ENCODE assay signal across 8 mouse cellular contexts in the genomic region with DNA sequence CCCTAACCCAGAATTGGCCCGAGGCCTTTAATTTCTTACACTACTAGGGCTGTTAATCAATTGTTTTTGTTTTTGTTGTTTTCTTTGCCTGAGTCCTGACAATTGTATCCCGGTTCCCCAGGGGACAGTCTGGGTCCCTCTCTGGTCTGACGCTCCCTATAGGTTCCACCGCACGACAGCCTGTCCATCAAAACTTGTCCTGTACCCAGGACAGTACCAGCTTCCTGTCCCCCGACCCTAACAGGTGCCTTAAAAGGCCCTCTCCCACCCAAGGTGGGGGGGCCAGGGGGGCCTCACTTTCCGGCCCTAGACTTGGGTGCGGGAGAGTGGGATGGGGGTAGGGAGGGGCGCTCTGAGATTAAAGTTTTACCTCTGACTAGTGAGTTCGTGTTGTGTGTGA. TPM values are rescaled to one million over a fixed set of nuclear protein-coding genes. Genes with fewer than 3 reads are reported as not detected.
DNase-seq lines count a peak whose midpoint lies in the region; ATAC-seq and TF ChIP-seq lines count a peak whose summit lies in the region.

No protein-coding gene starts in this region.

- peak overlapping the region; percentile 94 for H3K27ac ChIP-seq in heart, embryonic 16.5 days (ENCODE audit: low read length)
- peak overlapping the region; percentile 86 for H3K27ac ChIP-seq in hindbrain, embryonic 11.5 days (ENCODE audit: low read depth, low read length)
- peak overlapping the region; percentile 90 for H3K27ac ChIP-seq in midbrain, embryonic 12.5 days (replicated peaks)

- peak overlapping the region; percentile 79 for H3K9ac ChIP-seq in heart, embryonic 16.5 days (ENCODE audit: low read length)
- H3K9ac ChIP-seq in hindbrain, embryonic 11.5 days (ENCODE audit: low read depth, low read length) = peak overlapping the region; percentile 69
- peak overlapping the region; percentile 69 for H3K9ac ChIP-seq in midbrain, embryonic 12.5 days (replicated peaks)

- H3K4me2 ChIP-seq in heart, embryonic 16.5 days (ENCODE audit: low read depth, low read length) = peak overlapping the region; percentile 94
- peak overlapping the region; percentile 64 for H3K4me2 ChIP-seq in hindbrain, embryonic 11.5 days (replicated peaks; ENCODE audit: low read depth, low read length)
- H3K4me2 ChIP-seq in midbrain, embryonic 12.5 days (replicated peaks) = peak overlapping the region; percentile 77

- H3K36me3 ChIP-seq in heart, embryonic 16.5 days (ENCODE audit: control insufficient read depth, insufficient read depth) = no peaks in the 10 kb centered on the region
- peaks cover 74% of the 10 kb centered on the region for H3K36me3 ChIP-seq in G1E (replicated peaks)
- no peaks in the 10 kb centered on the region; the same call in 1 of the 2 replicates for H3K36me3 ChIP-seq in hindbrain, embryonic 11.5 days (ENCODE audit: control insufficient read depth, insufficient read depth, low read length)
- peaks cover 18% of the 10 kb centered on the region for H3K36me3 ChIP-seq in midbrain, embryonic 12.5 days

- intact Hi-C loops in heart, postnatal 36 days (cut with DNase I) = loop anchor here (2.0 to 5.0 kb wide), 2 partner anchors 14 to 42 kb away; a partner anchor contains a TSS

- WGBS in heart, embryonic 16.5 days = 39% methylated on average over 10 of the region's 10 CpGs
- 47% methylated on average over 10 of the region's 10 CpGs for WGBS in hindbrain, embryonic 11.5 days
- 42% methylated on average over 10 of the region's 10 CpGs for WGBS in midbrain, embryonic 12.5 days

- ATAC-seq in heart, embryonic 16.5 days (replicated peaks; ENCODE audit: extremely low read depth, insufficient read depth, low FRiP score) = 0 out of 2 replicates have a peak, but pooled peaks have one; percentile 0
- no peak for ATAC-seq in G1E (ENCODE audit: extremely low read depth, insufficient number of reproducible peaks, low FRiP score, poor library complexity, severe bottlenecking)
- 0 out of 2 replicates have a peak, but pooled peaks have one; percentile 17 for ATAC-seq in hindbrain, embryonic 11.5 days (ENCODE audit: low FRiP score)
- no peak for ATAC-seq in midbrain, embryonic 12.5 days (ENCODE audit: low FRiP score, low read depth)

- TF ChIP-seq CTCF in G1E (IDR thresholded peaks at IDR 0.05; ENCODE audit: low read depth, low read length) = no peak

- peaks cover 39% of the 10 kb centered on the region for H3K4me1 ChIP-seq in heart, embryonic 16.5 days (ENCODE audit: control insufficient read depth, insufficient read depth, low read length)
- peaks cover 89% of the 10 kb centered on the region for H3K4me1 ChIP-seq in G1E (ENCODE audit: insufficient read depth, low read depth, low read length)
- peaks cover 16% of the 10 kb centered on the region for H3K4me1 ChIP-seq in hindbrain, embryonic 11.5 days (replicated peaks; ENCODE audit: control insufficient read depth, insufficient read depth, low read length)
- peaks cover 60% of the 10 kb centered on the region for H3K4me1 ChIP-seq in midbrain, embryonic 12.5 days

- H3K9me3 ChIP-seq in heart, embryonic 16.5 days (replicated peaks; ENCODE audit: control insufficient read depth, low read length) = no peaks in the 10 kb centered on the region
- H3K9me3 ChIP-seq in G1E (replicated peaks) = peaks cover 11% of the 10 kb centered on the region
- H3K9me3 ChIP-seq in hindbrain, embryonic 11.5 days (ENCODE audit: control insufficient read depth, low read length) = no peaks in the 10 kb centered on the region
- H3K9me3 ChIP-seq in midbrain, embryonic 12.5 days = no peaks in the 10 kb centered on the region

- no peaks in the 10 kb centered on the region for H3K27me3 ChIP-seq in heart, embryonic 16.5 days (ENCODE audit: control insufficient read depth, insufficient read depth, low read length)
- H3K27me3 ChIP-seq in G1E (ENCODE audit: insufficient read depth, low read length) = no peaks in the 10 kb centered on the region
- no peaks in the 10 kb centered on the region for H3K27me3 ChIP-seq in hindbrain, embryonic 11.5 days (ENCODE audit: control insufficient read depth, insufficient read depth, low read length)
- no peaks in the 10 kb centered on the region for H3K27me3 ChIP-seq in midbrain, embryonic 12.5 days

- no peak for DNase-seq in heart, postnatal 36 days
- DNase-seq in G1E (ENCODE audit: low spot score) = no peak
- no peak for DNase-seq in hindbrain, embryonic 11.5 days (ENCODE audit: low spot score)
- DNase-seq in c-Kit-positive CD71-positive TER-119-positive erythroid progenitor cells, embryonic 14.5 days (ENCODE audit: low spot score) = no peak
- DNase-seq in frontal cortex, postnatal 14 days (ENCODE audit: low spot score in 2 of 2) = no peak
- DNase-seq in gastrocnemius, adult 8-10 months (ENCODE audit: low spot score in 2 of 2) = no peak

- peak overlapping the region; percentile 60 for H3K4me3 ChIP-seq in heart, embryonic 16.5 days (ENCODE audit: low read length)
- peak overlapping the region; percentile 62; the same call in 1 of the 2 replicates for H3K4me3 ChIP-seq in G1E (ENCODE audit: low read depth, low read length)
- peak overlapping the region; percentile 42 for H3K4me3 ChIP-seq in hindbrain, embryonic 11.5 days (ENCODE audit: low read depth, low read length)
- peak overlapping the region; percentile 46 for H3K4me3 ChIP-seq in midbrain, embryonic 12.5 days

RNA-seq across cellular contexts. Expression of a gene that starts 1.9 kb away (rescaled TPM):
- polyA plus RNA-seq in heart, embryonic 16.5 days (2015; fragmentation: Nextera tagmentation; extraction: Ambion mirVana) = 27.7 and 28.0 TPM in 2 replicates
- 10 to 100 TPM; 18.6 to 21.1 TPM for total RNA-seq in heart, postnatal 36 days (2021)
- 20.5 and 35.8 TPM in 2 replicates for total RNA-seq in G1E (2014; fragmentation: Nextera tagmentation)
- total RNA-seq in G1E (2017) = 28.2 and 36.2 TPM in 2 replicates
- 33.0 and 35.9 TPM in 2 replicates for polyA plus RNA-seq in G1E (2012)
- polyA plus RNA-seq in hindbrain, embryonic 11.5 days (2014; fragmentation: Nextera tagmentation; extraction: Ambion mirVana) = 26.3 and 27.6 TPM in 2 replicates
- 36.4 and 44.0 TPM in 2 replicates for polyA plus RNA-seq in midbrain, embryonic 12.5 days (2016; fragmentation: Nextera tagmentation; extraction: Ambion mirVana)
- 10 to 100 TPM; 21.2 to 23.9 (median 22.4) TPM for total RNA-seq in gastrocnemius, adult 8-10 months (2022)

RNA-seq across cellular contexts. Expression of a gene that starts 6.2 kb away (rescaled TPM):
- polyA plus RNA-seq in heart, embryonic 16.5 days (2015; fragmentation: Nextera tagmentation; extraction: Ambion mirVana) = 60.5 and 62.3 TPM in 2 replicates
- 10 to 100 TPM; 58.1 to 59.1 TPM for total RNA-seq in heart, postnatal 36 days (2021)
- total RNA-seq in G1E (2014; fragmentation: Nextera tagmentation) = 32.3 and 33.5 TPM in 2 replicates
- 25.7 and 33.5 TPM in 2 replicates for total RNA-seq in G1E (2017)
- 65.4 and 75.7 TPM in 2 replicates for polyA plus RNA-seq in G1E (2012)
- 60.9 and 65.5 TPM in 2 replicates for polyA plus RNA-seq in hindbrain, embryonic 11.5 days (2014; fragmentation: Nextera tagmentation; extraction: Ambion mirVana)
- polyA plus RNA-seq in midbrain, embryonic 12.5 days (2016; fragmentation: Nextera tagmentation; extraction: Ambion mirVana) = 97.5 and 101 TPM in 2 replicates
- total RNA-seq in gastrocnemius, adult 8-10 months (2022) = 10 to 100 TPM; 58.9 to 71.3 (median 63.3) TPM

RNA-seq across cellular contexts. Expression of a gene that starts 6.2 kb away (rescaled TPM):
- 103 and 104 TPM in 2 replicates for polyA plus RNA-seq in heart, embryonic 16.5 days (2015; fragmentation: Nextera tagmentation; extraction: Ambion mirVana)
- total RNA-seq in heart, postnatal 36 days (2021) = 10 to 100 TPM; 73.6 to 75.4 TPM
- total RNA-seq in G1E (2014; fragmentation: Nextera tagmentation) (13.3 and 14.4 TPM in 2 replicates), G1E (2017) (23.7 and 32.5 TPM in 2 replicates)
- polyA plus RNA-seq in G1E (2012) = 290 and 566 TPM in 2 replicates
- polyA plus RNA-seq in hindbrain, embryonic 11.5 days (2014; fragmentation: Nextera tagmentation; extraction: Ambion mirVana) = 31.7 and 38.0 TPM in 2 replicates
- 92.0 and 99.2 TPM in 2 replicates for polyA plus RNA-seq in midbrain, embryonic 12.5 days (2016; fragmentation: Nextera tagmentation; extraction: Ambion mirVana)
- 100 to 1,000 TPM; 139 to 158 (median 141) TPM for total RNA-seq in gastrocnemius, adult 8-10 months (2022)

RNA-seq across cellular contexts. Expression of a gene that starts 14.6 kb away (rescaled TPM):
- 210 and 269 TPM in 2 replicates for polyA plus RNA-seq in heart, embryonic 16.5 days (2015; fragmentation: Nextera tagmentation; extraction: Ambion mirVana)
- 100 to 1,000 TPM; 158 to 183 TPM for total RNA-seq in heart, postnatal 36 days (2021)
- total RNA-seq in G1E (2014; fragmentation: Nextera tagmentation) = 65.9 and 75.4 TPM in 2 replicates
- total RNA-seq in G1E (2017) = 27.2 and 33.2 TPM in 2 replicates
- 145 and 150 TPM in 2 replicates for polyA plus RNA-seq in G1E (2012)
- polyA plus RNA-seq in hindbrain, embryonic 11.5 days (2014; fragmentation: Nextera tagmentation; extraction: Ambion mirVana) = 314 and 331 TPM in 2 replicates
- polyA plus RNA-seq in midbrain, embryonic 12.5 days (2016; fragmentation: Nextera tagmentation; extraction: Ambion mirVana) = 605 and 652 TPM in 2 replicates
- total RNA-seq in gastrocnemius, adult 8-10 months (2022) = 100 to 1,000 TPM; 146 to 178 (median 160) TPM

RNA-seq across cellular contexts. Expression of a gene that starts 37.5 kb away (rescaled TPM):
- polyA plus RNA-seq in heart, embryonic 16.5 days (2015; fragmentation: Nextera tagmentation; extraction: Ambion mirVana) = 89.4 and 96.0 TPM in 2 replicates
- 10 to 100 TPM; 76.9 to 81.1 TPM for total RNA-seq in heart, postnatal 36 days (2021)
- 77.5 and 96.6 TPM in 2 replicates for total RNA-seq in G1E (2014; fragmentation: Nextera tagmentation)
- 14.0 and 16.5 TPM in 2 replicates for total RNA-seq in G1E (2017)
- polyA plus RNA-seq in G1E (2012) = 367 and 482 TPM in 2 replicates
- polyA plus RNA-seq in hindbrain, embryonic 11.5 days (2014; fragmentation: Nextera tagmentation; extraction: Ambion mirVana) = 72.7 and 76.2 TPM in 2 replicates
- 177 and 180 TPM in 2 replicates for polyA plus RNA-seq in midbrain, embryonic 12.5 days (2016; fragmentation: Nextera tagmentation; extraction: Ambion mirVana)
- total RNA-seq in gastrocnemius, adult 8-10 months (2022) = 10 to 100 TPM; 64.0 to 79.1 (median 71.0) TPM

Comparison
In these comparisons a context has a peak if more than half of its experiments do, and no peak if none do; other contexts are left out.
1. ATAC-seq: peak in heart, embryonic 16.5 days (single experiment) and hindbrain, embryonic 11.5 days (single experiment); none in G1E (single experiment) and midbrain, embryonic 12.5 days (single experiment).
2. Peak in every context shown above with its lines, with median percentiles within 50 percentile points of each other: H3K27ac ChIP-seq, H3K4me2 ChIP-seq, H3K4me3 ChIP-seq and H3K9ac ChIP-seq.